Mouse (Mus musculus): Measurements from ENCODE around the gene Dgat2. TPM values are rescaled to one million over a fixed set of nuclear protein-coding genes. Genes with fewer than 3 reads are reported as not detected.
A peak's percentile ranks its signal among the peaks of the same experiment; 100 is the strongest.

Gene Dgat2
- total RNA-seq, 2 experiments from 2014 or later: 4.2 to 5.3 TPM

DNA sequence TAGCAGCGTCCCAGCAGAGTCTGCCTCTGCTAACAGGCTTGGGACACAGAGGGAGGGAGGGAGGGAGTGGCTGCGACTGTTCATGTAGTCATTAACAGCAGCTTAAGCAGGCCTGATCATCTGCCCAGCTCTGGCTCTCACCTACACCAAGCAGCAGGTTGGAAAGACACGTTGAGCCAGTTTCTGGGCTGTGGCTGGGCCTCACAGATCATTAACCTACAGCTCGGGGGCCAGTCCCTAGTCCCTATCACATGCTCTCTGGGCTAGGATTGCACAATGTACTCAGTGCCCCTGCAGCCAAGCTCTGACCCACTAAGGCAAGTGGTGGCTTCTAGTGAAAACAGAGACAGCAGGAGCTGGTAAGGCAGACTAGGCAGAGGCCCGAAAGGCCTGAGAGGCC is 14.6 kb downstream of the Dgat2 start:
- ATAC-seq (replicated peaks; ENCODE audit: low FRiP score, poor library complexity, severe bottlenecking): no peak

DNA sequence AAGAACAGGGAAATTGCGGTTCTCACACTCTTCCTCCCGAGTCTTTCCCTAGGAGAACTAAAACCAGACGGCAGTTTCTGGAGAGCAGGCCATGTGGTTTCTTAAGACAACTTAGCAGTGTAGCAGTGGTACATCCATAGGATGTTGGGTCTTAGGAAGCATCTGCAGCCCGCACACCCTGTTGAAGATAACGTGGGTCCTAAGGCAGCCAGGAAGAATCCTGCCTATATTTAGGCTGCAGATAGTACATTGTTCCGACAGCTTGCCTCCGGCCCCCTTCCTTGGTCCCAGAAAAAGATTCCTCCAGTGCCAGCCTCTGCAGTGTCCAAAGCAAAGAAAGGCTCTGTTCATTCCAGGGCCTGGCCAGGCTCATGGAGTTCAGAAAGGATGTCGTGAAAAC is 16.4 kb downstream of the Dgat2 start:
- ATAC-seq (replicated peaks; ENCODE audit: low FRiP score, poor library complexity, severe bottlenecking): no peak

DNA sequence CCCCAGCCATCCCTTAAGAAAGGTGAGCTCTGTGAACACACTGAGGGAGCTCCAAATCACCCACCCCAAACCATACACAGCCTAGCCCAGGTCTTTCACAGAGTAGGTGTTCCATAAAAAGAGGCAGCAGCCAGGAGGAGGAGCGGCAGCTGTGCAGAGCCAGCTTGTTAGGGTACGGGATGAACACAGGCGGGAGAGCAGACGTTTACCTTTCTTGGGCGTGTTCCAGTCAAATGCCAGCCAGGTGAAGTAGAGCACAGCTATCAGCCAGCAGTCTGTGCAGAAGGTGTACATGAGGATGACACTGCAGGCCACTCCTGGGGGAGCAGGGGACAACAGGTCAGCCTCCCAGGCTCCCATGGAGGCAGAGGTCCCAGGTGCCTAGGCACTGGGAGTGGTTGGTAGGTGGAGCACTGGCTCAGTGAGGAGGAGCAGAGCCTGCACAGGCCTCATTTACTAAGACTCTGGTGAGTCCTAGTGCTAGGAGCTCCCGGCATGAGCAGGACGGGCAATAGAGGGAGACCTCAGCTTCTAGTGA is 17.6 kb downstream of the Dgat2 start:
- no peak for ATAC-seq (replicated peaks; ENCODE audit: low FRiP score, poor library complexity, severe bottlenecking)

DNA sequence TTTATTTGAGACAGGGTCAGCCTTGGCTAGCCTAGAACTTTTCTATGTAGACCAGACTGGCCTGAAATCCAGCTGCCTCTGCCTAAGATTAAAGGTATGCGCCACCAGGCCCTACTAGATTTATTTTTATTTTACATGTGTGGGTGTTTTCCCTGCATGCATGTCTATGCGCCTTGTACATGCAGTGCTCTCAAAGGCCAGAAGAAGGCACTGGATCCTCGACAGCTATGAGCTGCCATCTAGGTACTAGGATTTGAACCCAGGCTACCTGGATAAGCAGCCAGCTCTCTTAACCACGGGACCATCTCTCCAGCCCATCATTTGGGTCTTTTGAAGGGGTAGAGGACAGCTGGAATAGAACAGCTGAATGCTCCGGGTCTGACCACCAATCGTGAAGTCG is 20.1 kb downstream of the Dgat2 start:
- ATAC-seq (replicated peaks; ENCODE audit: low FRiP score, poor library complexity, severe bottlenecking): no peak

DNA sequence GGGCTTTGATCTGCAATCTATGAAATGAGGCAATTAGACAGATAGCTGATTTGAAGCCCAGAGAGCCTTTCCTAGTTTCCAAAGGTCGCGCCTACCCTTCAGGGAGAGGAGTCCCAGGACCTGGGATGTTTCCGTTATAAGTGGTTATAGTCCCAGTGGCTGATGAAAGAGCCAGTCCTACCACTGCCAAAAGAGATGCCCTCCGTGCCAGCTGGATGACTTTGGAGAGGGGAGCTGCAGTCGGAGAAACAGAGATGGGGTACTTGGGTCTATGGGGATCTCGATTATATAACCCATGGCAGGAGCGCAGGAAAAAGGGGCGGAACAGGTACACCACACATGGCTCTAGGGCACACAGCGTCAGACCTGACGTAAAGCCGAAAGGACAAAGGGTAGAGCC is 20.6 kb downstream of the Dgat2 start:
- no peak for ATAC-seq (replicated peaks; ENCODE audit: low FRiP score, poor library complexity, severe bottlenecking)

DNA sequence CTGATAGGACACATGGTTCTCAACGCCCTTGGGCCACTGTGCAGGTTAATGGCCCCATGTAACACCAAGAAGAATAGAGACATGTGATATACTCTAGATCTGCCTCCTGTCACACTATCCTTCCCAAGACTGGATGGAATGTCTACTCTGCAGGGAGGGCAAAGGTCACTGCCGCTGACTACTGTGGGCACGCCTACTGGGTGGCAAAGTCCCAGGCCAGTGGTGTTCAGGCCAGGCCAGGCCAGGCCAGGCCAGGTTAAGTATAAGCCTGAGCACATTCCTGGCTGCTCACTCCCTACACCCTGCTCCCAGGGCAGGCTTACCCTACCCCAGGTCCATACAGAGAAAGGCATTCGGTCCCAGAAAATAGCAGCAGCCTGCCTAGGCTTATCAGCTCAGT is 21.0 kb downstream of the Dgat2 start:
- ATAC-seq (replicated peaks; ENCODE audit: low FRiP score, poor library complexity, severe bottlenecking): no peak

DNA sequence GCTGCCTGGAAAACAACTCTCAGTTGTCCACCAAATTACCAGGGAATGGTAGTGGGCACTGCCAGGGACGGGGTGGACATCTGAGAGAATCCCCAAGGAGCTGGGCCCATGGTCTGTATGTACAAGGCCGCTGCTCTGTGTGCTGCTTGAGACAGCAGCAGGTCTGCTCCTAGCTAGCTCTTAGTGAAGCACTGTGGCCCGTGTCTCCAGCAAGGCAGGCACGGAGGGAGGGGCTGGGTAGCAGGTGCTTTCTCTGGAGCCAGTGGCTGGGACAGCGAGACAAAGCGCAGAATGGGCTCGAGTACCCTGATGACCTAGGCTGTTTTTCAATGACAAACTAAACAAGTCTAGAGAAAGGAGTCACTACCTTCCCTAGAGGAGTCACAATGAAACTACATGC is 21.5 kb downstream of the Dgat2 start:
- ATAC-seq (replicated peaks; ENCODE audit: low FRiP score, poor library complexity, severe bottlenecking): no peak

DNA sequence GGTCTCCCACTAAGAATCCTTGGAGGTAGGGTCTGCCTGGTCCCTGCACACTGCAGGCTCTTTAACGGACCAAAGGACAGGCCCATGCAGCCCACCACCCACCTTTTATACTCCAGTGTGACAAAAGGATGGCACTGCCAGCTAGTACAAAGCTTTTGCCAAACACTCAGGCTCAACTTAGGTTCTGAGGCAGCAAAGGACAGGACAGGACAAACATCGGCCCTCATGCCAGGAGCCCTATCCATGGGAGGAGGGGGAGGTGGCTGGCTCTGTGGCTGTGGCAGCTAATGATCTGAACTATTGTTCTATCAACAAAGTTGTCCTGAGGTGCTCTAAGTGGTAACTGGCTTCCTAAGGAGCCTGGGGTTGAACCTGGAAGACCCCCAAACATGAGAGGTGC is 23.1 kb downstream of the Dgat2 start:
- ATAC-seq (replicated peaks; ENCODE audit: low FRiP score, poor library complexity, severe bottlenecking): no peak

DNA sequence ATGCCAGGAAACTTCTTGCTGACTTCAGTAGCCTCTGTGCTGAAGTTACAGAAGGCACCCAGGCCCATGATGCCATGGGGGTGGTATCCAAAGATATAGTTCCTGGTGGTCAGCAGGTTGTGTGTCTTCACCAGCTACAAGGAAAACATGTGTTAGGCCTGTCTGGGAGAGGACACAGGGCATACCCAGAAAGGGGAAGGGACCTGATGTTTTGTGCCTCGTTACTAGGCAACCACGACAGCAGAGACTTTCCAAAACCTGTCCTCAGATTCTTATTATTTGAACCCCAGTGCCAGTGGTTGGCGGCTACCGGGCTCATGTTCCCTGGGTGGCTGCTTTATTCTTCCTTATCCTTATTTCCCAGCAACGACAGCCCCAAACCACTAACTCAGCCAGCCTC is 23.6 kb downstream of the Dgat2 start:
- no peak for ATAC-seq (replicated peaks; ENCODE audit: low FRiP score, poor library complexity, severe bottlenecking)

DNA sequence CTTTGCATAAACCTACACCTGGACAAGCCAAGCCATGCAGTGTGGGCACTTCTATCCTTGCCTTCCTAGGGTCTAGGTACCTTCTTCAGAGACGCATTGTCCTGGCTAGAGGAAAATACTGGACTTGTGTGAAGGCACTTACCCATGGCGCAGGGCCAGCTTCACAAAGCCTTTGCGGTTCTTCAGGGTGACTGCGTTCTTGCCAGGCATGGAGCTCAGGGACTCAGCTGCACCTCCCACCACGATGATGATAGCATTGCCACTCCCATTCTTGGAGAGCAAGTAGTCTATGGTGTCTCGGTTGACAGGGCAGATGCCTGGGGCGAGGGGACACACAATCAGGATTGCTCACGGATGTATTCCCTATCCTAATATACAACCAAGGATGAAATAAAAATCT is 24.5 kb downstream of the Dgat2 start:
- ATAC-seq (replicated peaks; ENCODE audit: low FRiP score, poor library complexity, severe bottlenecking): no peak

DNA sequence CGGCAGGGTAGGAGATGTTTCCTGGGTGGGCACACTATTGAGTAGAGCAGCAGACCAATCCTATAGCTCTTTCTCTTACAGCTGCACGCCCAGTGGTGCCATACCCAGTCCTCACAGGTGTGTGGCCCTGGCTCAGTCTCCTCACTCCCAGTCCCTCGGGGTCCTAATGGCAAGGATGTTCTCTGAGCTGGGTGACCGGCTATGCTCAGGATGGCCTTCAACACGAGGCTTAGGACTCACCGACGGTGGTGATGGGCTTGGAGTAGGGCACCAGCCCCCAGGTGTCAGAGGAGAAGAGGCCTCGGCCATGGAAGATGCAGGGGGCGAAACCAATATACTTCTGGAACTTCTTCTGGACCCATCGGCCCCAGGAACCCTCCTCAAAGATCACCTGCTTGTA is 25.8 kb downstream of the Dgat2 start:
- no peak for ATAC-seq (replicated peaks; ENCODE audit: low FRiP score, poor library complexity, severe bottlenecking)

DNA sequence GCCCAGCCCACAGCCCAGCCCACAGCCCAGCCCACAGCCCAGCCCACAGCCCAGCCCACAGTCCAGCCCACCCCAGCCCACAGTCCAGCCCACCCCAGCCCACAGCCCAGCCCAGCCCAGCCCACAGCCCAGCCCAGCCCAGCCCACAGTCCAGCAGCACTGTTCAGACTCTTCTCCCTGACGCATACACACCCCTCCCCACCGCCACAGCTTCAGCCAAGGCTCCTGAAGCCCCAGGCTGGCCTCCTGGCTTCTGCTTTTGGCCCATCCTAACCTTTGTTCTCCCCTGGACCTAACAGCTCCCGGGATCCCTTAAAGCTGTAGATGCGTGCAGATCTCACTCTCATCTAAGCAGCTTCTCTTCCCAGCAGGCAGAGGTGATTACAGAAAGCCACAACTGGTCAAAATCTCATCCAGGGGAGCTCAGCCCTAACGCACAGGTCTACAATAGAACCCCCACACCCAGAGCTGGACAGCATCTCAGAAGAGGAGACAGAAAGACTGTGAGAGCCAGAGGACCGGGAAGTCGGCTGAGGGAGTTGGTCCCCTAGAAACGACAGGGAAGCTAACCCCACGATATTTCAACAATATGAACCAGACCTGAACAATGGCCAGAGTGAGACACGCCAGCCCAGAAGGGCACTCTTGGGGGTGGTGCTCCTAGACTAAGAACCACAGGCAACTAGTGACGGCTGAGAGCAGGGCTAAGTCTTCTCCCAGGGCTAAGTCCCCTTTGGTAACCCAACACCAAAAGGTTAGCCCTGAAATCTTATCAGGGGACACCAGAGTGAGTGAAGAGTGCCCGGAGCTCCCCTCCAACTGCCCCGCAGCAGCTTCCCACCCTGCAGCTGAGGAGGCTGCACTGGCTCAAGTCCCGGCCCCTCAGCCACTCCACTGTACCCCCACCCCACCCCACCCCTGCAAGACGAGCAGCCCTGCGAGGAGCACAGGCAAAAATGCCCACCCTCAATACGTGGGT is 26.9 kb downstream of the Dgat2 start:
- ATAC-seq (replicated peaks; ENCODE audit: low FRiP score, poor library complexity, severe bottlenecking): no peak

DNA sequence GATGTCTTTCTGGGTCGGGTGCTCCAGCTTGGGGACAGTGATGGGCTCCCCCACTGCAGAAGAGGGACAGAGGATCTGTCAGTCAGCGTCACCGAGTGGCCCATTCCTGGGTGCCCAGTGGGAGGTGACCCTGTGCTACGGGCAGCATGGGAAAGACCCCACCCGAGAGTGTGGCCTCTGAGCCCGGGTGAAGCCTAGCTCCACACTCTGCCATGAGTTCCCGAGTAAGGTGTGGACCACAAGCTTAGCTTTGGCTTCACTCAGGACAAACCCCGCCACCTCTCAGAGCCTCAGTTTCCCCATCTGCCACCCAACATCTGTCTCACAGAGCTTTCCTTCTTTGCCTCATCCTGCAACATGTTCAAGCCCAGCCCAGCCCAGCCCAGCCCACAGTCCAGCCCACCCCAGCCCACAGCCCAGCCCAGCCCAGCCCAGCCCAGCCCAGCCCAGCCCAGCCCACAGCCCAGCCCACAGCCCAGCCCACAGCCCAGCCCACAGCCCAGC is 27.8 kb downstream of the Dgat2 start:
- no peak for ATAC-seq (replicated peaks; ENCODE audit: low FRiP score, poor library complexity, severe bottlenecking)

DNA sequence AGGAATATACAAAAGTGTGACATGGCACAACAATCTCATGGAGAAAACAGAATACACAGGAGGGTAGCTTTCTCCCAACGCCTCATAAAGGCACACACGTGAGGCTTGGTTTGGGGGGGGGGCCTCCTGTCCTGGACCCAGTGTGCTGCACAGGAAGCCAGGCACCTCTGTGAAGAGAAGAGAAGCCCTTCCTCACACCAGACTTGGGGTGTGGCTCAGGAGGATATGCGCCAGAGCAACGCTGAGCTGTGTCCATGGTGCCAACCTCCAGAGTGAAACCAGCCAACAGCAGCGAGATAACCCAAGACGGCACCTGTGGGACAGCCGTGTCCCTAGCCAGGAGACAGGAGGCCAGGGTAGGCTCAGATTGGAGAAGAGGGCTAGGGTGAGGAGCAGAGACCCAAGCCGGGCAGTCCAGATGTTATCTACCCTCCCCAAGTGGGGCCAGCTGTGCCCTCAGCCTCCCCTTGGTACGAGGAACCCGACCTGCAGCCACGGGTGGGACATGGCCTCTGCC is 28.8 kb downstream of the Dgat2 start:
- no peak for ATAC-seq (replicated peaks; ENCODE audit: low FRiP score, poor library complexity, severe bottlenecking)

DNA sequence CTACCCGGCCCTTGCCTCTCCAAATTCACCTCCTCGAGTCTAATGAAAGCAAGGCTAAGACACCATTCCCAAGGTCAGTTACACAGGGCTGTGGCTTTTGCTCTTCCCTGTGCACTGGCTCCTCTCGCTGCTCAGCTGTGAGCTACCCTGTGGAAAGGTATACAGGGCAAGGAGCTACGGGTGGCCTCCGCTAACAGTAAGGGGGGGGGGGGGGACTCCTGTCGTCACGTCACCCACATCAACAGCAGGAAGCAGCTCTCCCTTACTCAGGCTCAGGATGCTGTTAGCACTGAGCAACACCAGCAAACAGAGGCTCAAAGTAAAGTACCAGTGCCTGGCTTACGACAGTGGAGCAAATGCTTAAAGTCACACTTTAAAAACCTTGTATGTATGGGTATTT is 29.8 kb downstream of the Dgat2 start:
- no peak for ATAC-seq (replicated peaks; ENCODE audit: low FRiP score, poor library complexity, severe bottlenecking)

DNA sequence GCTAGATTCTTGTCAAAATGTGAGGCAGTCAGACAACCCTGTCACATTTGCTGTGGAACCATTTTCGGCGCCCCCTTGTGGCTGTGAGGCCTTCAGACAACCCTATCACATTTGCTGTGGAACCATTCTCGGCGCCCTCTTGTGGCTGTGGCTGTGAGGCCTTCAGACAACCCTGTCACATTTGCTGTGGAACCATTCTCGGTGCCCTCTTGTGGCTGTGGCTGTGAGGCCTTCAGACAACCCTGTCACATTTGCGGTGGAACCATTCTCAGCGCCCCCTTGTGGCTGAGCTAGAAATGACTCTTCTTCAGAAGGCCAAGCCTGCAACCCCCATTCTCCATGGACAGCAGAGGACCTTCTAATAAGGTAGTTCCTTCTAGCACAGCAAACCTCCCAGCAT is 31.2 kb downstream of the Dgat2 start:
- peak; percentile 94 for ATAC-seq (replicated peaks; ENCODE audit: low FRiP score, poor library complexity, severe bottlenecking)

DNA sequence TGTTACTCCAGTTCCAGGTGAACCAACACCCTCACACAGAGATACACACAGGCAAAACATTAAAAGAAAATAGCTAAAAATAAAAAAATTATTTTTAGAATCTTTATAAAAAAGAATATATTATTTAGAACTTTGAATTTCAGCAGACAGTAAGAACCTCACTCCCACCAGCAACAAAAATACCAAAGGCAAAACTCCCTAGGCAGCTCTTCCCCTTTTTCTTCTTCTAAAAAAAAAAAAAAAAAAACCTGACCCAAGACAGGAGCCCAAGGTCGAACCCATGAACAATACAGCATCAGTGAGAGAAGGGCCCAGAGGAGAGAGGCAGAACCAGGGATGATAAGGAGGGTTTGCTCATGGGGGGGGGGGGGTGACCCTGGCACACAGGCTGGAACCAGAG is 33.5 kb downstream of the Dgat2 start:
- no peak for ATAC-seq (replicated peaks; ENCODE audit: low FRiP score, poor library complexity, severe bottlenecking)

DNA sequence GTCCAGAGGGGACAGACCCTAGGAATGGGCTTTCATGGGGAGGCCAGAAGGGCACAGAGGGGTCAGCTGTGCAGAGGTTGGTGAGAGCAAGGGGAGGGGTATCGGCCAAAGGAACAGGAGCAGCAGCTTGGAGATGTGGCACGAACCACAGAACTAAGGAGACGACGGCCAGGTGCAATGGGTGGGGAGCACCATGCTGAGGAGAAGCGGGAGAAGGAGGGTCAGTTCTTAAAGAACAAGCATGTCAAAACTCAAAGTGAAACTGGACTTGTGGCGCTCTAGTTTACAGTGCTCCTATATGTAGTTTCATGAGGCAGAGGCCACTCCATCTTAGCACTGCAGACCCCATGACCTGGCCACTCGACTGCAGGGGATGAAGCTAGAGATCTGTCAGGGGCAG is 35.0 kb downstream of the Dgat2 start:
- no peak for ATAC-seq (replicated peaks; ENCODE audit: low FRiP score, poor library complexity, severe bottlenecking)

DNA sequence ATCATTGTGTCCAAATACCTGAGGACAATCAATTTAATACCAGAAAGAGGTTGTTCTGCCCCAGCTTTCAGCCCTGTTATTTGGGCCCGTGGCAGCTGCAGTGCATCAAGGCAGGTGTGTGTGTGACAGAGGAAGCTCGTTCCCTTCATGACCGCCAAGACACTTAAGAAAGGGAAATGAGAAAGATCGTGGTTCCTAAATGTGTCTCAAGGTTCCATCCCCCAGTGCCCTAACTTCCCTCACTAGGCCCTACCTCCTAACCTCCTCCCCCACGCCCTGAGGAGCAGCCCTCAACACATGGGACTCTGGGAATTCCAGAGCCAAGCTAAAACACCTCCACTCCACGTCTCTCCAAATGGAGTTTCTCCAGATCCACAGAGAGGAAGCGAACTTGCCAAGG is 35.6 kb downstream of the Dgat2 start:
- no peak for ATAC-seq (replicated peaks; ENCODE audit: low FRiP score, poor library complexity, severe bottlenecking)

DNA sequence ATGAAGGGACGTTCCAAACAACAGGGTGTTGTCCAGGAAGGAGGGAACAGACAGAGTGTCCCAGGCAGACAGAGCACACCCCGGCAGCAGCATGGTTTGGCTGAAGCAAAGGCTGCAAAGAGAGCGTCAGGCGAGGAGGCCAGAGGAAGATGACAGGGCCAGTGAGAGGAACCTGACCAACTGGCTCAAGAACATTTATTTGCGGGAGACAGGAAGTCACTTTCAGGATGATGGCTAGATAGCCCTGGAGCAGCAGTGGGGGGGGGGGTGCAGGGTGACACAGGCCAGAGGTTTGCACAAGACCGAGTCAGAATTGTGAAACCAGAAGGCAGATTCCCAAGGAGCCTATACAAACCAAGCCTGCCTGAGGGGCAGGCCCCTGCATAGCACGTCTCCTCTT is 36.5 kb downstream of the Dgat2 start:
- ATAC-seq (replicated peaks; ENCODE audit: low FRiP score, poor library complexity, severe bottlenecking): no peak

DNA sequence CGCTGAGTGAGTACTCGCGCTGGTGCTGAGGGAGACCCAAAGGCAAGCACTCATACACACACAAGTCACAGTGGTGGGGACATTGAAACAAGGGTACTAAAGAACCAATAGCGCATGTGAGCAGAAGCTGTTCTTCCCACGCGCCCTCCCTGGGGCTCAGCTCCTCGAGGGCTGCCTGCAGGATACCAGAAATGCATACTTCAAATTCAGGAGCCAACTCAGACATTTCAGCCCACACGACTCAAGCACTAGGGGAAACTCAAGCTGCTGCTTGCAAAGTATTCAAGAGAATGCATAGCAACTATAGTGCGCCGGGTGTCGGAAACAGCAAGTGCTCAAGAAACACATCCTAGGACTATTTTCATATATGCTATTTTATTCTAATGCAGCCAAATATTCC is 37.9 kb downstream of the Dgat2 start:
- ATAC-seq (replicated peaks; ENCODE audit: low FRiP score, poor library complexity, severe bottlenecking): no peak
